Mouse (Mus musculus) erythroid progenitor cell, adult 5-6 weeks (primary cell): Measurements from ENCODE around the gene Ank2. TPM values are rescaled to one million over a fixed set of nuclear protein-coding genes. Genes with fewer than 3 reads are reported as not detected.
A peak's percentile ranks its signal among the peaks of the same experiment; 100 is the strongest.
"Not testable (repeated sequence)": the region's sequence is repeated elsewhere in the genome, so short reads cannot be mapped to it uniquely, and the experiment has no call there.

ENCODE experiments used
- ATAC-seq: replicated peaks from 2 replicates; pipeline ENCODE4 v1.8.0; 2016; ENCODE audit warnings: moderate number of reproducible peaks, mild to moderate bottlenecking, moderate TSS enrichment, inconsistent platforms; ENCODE audit not compliant: poor library complexity, low FRiP score, severe bottlenecking
- total RNA-seq, 2 experiments: library from RNA; stranded (forward) in 1 of 2; stranded (reverse) in 1 of 2; fragments of 150-400 nt in 1 of 2; fragments of 186-747, 209-891 nt in 1 of 2; gene quantifications; 2 replicates each; pipeline versions ENCODE4 v1.2.3 to v1.2.4; 2015 to 2017; ENCODE audit warnings: low replicate concordance in 2 of 2

Ank2 gene
- total RNA-seq, 2 experiments from 2014 or later, result 1.2 TPM; not detected in 1

DNA sequence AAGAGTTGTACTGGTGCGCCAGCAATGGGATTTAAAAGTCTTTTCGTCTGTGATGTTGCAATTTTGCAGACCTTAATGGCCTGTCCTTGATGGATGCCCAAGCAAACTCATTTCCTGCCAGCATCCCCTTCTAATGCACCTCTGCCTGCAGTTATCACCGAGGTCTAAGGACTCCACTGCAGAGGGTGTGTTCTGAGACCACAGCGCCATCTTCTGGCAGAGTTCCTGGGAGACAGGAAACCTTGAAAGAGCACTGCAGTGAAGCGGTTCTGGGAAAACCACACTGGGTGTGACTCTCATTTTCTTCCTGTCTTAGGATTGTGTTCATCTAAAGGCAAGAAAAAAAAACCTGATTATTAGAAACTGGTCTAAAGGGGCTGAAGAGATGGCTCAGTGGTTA, 53.0 kb downstream of the Ank2 start:
- ATAC-seq, result no peak

GRCm38 (mm10) chr3:127433291-127433690, 65.9 kb downstream of the Ank2 start:
- ATAC-seq, result no peak

DNA sequence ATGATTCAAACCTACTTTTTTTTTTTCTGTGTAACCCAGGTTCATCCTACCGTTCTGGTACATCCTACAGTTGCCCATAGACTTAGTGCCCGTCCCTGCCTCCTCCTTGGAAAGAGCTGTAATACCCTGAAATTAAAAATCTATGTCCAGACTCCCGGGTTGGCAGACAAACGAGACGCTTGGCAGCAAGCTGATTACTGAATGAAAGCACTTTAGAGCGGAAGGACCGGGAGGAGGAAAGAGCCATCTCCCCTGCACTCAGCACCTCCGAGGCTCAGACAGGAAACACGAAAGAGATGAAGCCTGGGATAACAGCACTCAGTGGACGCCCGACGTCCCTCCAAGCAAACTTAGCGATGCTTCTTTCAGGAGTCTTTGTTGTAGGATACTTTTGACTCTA, 69.3 kb downstream of the Ank2 start:
- no peak for ATAC-seq

GRCm38 (mm10) chr3:127428527-127428926, 70.6 kb downstream of the Ank2 start:
- ATAC-seq, result no peak

- ATAC-seq, result no peak
These were observed 82.2 kb downstream of the Ank2 start for GRCm38 (mm10) chr3:127416950-127417349.

DNA sequence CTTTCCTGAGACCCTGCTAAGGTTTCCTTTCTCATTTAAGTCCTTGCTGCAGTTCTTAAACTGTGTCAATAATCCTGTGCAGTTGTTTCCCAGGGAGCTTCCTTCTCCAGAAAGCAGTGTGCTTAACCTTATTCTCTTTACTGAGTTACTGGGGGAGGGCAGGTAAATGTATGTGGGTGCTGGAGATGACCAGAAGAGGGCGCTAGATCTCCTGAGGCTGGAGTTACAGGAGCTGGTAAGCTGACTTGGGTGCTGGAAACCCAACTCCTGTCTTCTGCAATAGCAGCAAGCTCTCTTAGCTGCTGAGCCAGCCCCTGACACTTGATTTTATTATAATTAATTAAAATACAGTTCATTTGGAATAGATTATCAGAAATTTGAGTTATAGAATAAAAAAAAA, 84.7 kb downstream of the Ank2 start:
- ATAC-seq, result no peak

DNA sequence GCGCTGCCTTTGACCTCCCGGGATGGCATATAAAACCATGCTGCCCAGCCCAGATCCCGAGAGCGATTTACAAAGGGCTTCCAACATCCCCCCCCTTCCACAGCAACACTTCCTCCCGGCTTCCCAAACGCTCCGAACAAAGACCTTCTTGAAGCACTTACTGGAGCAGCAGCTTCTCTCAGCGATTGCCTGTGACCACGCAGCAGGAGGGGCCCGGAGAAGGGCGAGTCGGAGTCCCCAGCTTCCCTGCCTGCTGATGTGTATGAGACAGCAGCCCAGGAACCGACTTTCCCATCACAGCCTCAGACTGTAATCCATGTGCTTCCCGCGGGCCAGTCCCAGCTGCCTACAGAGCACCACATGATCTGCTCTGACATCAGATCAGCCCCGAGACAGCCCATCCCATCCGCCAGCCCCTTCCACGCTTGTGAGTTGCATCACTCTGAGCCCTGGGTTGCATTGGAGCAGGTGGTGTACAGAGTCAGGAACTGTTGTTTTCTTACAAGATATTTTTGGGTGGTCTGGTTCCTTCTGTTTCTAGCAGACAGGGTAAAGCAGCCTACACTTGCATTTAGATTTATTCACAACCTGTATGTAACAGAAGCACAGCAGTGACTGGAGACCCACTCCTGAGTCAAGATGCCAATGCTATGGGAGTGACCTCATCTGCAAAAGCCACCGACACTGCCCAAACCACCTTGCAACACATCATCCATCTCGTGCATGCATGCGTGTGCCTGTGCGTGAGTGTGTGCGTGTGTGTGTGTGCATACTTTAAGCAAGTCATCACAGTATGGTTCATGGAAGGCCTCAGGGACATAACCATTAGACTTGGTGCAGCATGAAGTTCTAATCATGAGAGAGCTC, 90.2 kb downstream of the Ank2 start:
- ATAC-seq, result peak; percentile 19; the same call in 1 of the 2 replicates

DNA sequence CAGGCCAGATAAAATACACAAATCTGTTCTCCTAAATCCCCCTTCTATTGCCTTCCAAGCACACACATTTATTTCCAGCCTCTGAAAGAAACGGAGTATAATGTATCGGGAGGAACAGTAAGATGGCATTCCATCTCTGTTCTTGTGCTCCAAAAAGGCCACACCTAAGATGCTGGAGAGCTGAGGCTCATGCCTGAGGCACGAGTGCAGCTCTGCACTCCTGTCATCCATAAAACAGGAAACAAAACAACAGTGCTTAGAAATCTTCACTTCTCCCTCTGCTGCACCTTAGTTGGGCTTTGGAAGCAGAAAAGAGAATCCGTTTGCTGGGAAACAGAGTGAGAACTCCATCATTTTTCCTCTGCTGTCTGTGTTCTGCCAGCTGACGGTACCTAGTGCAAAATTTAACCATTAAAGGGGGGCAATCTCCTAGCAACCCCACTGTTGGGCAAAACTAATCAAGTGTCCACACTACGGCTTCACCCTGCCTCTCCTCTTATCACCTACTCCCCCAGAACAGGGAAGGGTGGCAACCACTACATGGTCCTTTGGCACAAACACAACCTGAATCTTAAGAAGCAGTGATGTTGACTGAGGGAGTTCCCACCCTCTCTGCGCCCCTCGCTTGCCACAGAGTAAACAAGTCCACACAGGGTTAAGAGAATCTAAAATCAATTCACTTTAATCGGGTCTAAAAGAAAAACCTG, 91.1 kb downstream of the Ank2 start:
- no peak for ATAC-seq

DNA sequence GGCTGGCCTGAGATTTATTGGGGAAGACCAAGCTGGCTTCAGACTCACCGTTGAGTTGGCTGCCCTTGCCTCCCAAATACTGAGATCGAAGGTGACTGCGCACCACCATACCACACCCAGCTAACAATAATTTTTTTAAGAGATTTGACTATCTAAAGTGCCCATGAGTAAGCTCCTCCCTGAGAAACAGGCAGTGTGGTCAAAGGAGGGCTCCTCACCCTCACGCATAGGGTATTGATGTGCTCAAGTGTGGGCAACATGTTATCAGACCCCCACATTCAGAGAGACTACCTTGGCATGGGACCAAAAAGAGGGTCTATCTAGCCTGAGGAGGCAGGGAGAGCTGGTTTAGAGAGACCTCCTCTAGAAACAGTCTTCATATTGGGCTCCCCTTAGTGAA, 92.3 kb downstream of the Ank2 start:
- ATAC-seq, result no peak

- ATAC-seq, result no peak
These were observed 94.8 kb downstream of the Ank2 start for GRCm38 (mm10) chr3:127404371-127404770.

DNA sequence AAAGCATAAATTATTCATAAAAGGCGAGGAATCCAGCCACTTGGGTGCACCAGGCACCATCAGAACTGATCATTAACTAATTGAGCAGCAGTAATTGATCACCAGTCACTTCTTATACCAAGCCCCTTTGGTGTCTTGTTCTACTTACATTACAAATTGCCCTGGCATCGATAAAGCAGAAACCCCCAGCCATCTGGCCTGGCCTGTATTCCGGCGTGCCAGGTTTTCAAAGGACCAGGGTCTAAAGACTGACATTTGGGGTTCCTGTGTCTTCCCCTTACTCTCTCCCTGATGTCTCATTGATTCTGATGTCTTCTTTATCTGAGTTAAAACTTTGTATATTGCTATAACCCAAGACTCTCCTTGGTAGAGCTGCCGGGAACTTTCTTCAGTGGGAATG, 98.2 kb downstream of the Ank2 start:
- ATAC-seq, result no peak

DNA sequence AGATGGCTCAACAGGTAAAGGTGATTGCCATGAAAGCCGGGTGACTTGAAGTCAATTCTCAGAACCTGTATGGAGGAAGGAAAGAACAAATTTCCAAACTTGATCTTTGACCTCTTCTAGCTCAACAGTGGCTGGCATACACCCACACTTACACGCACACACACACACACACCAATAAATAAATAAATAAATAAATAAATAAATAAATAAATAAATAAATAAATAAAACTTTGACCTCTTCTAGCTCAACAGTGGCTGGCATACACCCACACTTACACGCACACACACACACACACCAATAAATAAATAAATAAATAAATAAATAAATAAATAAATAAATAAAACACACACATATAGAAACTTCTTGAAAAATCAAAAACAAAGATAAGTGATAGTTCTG, 98.7 kb downstream of the Ank2 start:
- not testable (repeated sequence) for ATAC-seq

DNA sequence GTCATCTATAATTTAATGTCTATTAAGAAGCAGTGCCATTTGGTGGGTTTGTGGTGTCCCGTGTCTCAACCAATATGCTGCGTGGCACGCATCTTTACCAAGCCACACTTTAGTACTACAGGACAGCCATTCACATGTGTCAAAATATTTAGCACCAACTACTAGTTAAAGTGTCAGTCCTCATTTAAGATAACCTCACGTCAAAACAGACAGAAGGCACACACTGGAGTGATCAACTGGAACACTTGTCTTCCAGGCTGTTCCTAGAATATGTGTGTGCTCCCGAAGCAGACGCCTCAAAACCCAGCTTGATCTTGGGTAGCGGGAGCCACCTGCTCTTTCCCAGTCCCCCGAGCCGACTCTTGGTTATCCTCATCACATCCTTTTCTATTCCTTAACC, 101.4 kb downstream of the Ank2 start:
- no peak for ATAC-seq

GRCm38 (mm10) chr3:127395202-127395601, 103.9 kb downstream of the Ank2 start:
- ATAC-seq, result no peak

GRCm38 (mm10) chr3:127387016-127387517, 112.1 kb downstream of the Ank2 start:
- ATAC-seq, result no peak

DNA sequence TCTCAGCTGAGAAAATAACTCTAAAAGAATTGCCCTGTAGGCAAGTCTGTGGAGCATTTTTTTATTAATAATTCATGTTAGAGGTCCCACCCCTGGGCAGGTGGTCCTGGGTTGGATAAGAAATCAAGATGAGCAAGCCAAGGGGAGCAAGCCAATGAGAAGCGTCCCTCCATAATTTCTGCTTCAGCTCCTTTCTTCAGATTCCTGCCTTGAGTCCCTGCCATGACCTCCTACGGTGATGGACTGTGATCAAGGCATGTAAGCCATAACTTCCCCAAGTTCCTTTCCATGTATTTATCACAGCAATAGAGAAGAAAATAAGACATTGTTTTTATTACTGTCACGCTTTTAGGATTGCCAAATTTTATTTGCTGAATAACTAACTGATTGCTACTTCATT, 115.9 kb downstream of the Ank2 start:
- no peak for ATAC-seq

GRCm38 (mm10) chr3:127376901-127377460, 122.2 kb downstream of the Ank2 start:
- ATAC-seq, result no peak

DNA sequence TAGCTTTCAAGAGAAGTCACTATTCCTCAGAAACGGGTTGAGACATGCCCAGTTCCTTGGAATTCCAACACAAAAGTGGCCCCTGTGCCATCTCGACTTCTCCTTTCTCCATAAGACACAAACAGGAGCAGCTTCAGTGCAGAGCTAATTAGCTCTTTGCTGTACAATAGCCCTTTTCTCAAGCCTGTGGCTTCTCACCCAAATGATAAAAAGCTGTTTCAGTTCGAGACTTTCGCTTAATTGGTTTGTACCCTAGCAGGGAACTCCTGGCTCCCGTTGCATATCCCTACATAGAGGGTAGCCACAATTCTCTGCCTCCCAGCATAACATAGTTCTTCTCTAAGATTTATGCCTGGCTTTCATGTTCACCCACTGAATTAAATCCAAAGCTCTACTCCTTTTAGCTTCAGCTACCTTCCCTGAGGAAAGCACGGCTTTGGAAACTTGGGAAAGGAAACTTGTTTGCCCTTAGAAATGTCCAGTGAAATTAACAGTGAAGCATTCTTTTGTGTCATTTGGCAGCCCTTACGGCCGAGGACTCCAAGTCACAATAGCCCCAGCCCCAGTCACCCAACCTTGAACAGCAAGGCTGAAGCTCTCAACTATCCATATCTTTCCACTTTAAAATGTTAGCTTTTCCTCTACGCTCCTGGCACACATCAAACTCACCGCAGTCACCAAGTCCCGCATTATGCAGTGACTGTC, 123.0 kb downstream of the Ank2 start:
- no peak for ATAC-seq

- ATAC-seq, result no peak
These were observed 124.9 kb downstream of the Ank2 start for GRCm38 (mm10) chr3:127374190-127374710.

GRCm38 (mm10) chr3:127371774-127372173, 127.4 kb downstream of the Ank2 start:
- no peak for ATAC-seq
